Mouse (Mus musculus): ENCODE results near the gene Gtf3c5. TPM values are rescaled to one million over a fixed set of nuclear protein-coding genes. Genes with fewer than 3 reads are reported as not detected.

The Gtf3c5 gene
- polyA plus RNA-seq, 1 experiment: 10.3 TPM

DNA sequence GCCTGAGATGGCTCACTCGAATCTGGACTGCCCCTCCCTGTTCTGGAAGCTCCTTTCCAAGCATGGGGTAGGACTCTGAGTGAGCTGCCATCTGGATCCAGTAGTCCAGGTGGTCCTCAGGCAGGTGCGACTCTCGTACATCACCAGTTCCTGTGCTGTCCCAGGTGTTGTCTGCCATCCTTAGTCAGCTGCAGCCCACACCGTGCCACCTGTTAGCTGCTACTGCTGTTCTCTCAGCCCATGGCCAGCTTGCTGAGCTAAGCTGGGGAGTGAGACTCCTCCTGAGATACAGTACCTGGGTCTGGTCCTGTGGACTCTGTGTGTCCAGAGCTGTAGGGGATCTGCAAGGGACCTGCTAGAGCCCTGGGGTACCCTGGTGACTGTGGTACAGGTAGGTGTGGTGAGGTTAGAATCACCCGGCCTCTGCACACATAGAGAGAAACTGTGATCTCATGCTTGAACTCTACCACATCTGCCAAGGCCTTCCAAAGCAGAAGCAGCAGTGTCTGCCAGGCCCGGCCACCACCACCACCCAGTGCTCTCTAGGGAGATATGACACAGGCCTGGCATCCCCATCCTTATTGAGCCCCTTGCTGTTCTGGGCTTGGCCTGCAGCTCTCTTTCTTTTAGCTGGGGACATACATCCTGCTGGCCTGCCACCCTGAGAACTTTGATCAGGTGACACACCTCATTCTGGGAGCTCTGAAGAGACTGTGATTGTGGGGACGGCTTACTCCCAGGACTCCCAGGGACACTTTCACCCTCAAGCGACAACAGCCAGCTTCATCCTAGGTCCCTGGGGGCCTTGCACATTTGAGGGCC, 45.3 kb downstream of the Gtf3c5 start:
- peak overlapping the region; percentile 44 for H3K4me3 ChIP-seq (replicated peaks)
- peaks cover 81% of the 10 kb centered on the region for H3K4me1 ChIP-seq
- TF ChIP-seq FLI1 (IDR thresholded peaks at IDR 0.05; ENCODE audit: low read length): no peak
- H3K9me3 ChIP-seq: no peaks in the 10 kb centered on the region
- H3K36me3 ChIP-seq (replicated peaks; ENCODE audit: low read length): peaks cover 27% of the 10 kb centered on the region
- H3K27me3 ChIP-seq (replicated peaks): peaks cover 85% of the 10 kb centered on the region

DNA sequence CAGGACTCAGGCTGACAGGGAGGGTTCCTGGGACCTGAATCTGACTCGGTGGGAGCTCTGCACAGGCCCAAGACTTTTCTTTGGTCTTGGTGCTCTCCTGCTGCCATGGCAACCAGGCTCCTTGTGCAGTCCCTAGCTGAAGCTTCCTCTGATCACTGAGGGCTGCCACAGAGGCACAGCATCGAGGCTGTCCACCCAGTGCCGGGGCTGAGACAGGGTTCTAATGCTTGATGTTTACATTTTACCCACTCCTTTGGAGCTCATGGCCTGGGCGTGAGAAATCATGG, 46.0 kb downstream of the Gtf3c5 start:
- Histone ChIP-seq H3K27me3 (replicated peaks) (peaks cover 80% of the 10 kb centered on the region), H3K4me3 (replicated peaks) (no peak overlapping the region), H3K4me1 (peaks cover 87% of the 10 kb centered on the region), H3K36me3 (replicated peaks; ENCODE audit: low read length) (peaks cover 22% of the 10 kb centered on the region), H3K9me3 (no peaks in the 10 kb centered on the region)
- no peak for TF ChIP-seq GATA1 (IDR thresholded peaks at IDR 0.05; ENCODE audit: borderline replicate concordance, low read length)
- no peak for TF ChIP-seq FLI1 (IDR thresholded peaks at IDR 0.05; ENCODE audit: low read length)

DNA sequence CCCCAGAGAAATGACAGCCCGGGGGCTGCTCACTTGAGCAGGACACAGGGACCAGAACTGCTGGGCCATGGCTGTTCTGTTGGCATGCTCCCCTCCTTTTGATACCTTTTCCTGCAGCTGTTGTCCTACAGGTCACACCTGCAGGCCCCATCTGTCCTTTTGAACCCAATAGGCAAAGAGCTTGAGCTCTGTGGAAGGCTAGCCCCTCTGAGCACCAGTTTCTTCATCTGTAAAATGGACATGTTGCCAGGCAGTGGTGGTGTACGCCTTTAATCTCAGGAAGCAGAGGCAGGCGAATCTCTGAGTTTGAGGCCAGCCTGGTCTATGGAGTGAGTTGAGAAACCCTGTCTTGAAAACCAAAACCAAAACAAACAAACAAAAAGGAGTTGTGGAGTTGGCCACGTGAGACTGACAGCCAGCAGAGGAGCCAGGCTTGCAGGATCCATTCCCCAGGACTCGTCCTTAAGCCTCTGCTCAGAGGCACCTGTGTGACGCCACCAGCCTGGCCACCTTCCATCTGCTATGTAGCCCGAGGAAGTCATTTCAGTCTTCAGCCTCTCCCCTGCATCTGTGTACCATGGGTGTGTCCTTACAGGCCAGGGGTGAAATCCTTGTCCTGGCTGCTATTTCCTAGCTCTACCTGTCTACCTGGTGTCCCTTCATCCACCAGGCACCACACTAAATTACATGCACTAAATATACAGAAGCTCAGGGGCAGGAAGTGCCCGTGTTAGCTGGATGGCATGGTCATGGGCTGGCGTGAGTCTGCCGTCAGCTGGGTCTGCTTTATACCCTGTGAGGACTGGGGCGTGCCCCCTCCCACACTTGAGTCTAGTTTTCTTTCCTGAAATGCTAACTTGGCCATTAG, 46.6 kb downstream of the Gtf3c5 start:
- Histone ChIP-seq H3K27me3 (replicated peaks) (peaks cover 74% of the 10 kb centered on the region), H3K9me3 (no peaks in the 10 kb centered on the region), H3K4me1 (peaks cover 93% of the 10 kb centered on the region), H3K4me3 (replicated peaks) (peak overlapping the region; percentile 31), H3K36me3 (replicated peaks; ENCODE audit: low read length) (peaks cover 16% of the 10 kb centered on the region)
- TF ChIP-seq FLI1 (IDR thresholded peaks at IDR 0.05; ENCODE audit: low read length) (no peak), GATA1 (IDR thresholded peaks at IDR 0.05; ENCODE audit: borderline replicate concordance, low read length) (no peak)

GRCm38 (mm10) chr2:28536166-28536565, 47.4 kb downstream of the Gtf3c5 start:
- Histone ChIP-seq H3K27me3 (replicated peaks) (peaks cover 72% of the 10 kb centered on the region), H3K4me1 (peaks cover 96% of the 10 kb centered on the region), H3K9me3 (no peaks in the 10 kb centered on the region), H3K4me3 (replicated peaks) (peak overlapping the region; percentile 40), H3K36me3 (replicated peaks; ENCODE audit: low read length) (peaks cover 9% of the 10 kb centered on the region)
- TF ChIP-seq FLI1 (IDR thresholded peaks at IDR 0.05; ENCODE audit: low read length): no peak
- no peak for TF ChIP-seq GATA1 (IDR thresholded peaks at IDR 0.05; ENCODE audit: borderline replicate concordance, low read length)

DNA sequence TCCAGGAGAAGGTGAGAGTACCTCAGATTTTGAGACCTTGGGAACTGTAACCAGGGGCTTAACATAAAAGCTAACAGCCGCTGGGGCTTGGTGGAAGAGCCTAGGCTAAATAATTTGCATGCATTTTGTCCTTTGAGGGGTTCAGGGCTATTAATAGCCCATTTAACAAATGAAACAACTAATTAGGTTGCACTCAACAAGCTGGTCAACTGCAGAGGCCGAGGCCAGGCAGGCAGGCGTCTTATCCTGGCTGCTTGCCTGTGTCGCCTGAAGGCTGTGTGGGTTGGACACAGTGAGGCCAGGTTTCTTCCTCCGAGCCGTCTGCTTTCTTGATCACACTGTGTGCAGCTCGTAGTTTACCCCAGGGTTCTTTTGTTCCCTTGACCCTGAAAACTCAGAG, 47.9 kb downstream of the Gtf3c5 start:
- TF ChIP-seq GATA1 (IDR thresholded peaks at IDR 0.05; ENCODE audit: borderline replicate concordance, low read length) (no peak), FLI1 (IDR thresholded peaks at IDR 0.05; ENCODE audit: low read length) (no peak)

GRCm38 (mm10) chr2:28535263-28535540, 48.3 kb downstream of the Gtf3c5 start:
- H3K27me3 ChIP-seq (replicated peaks): peaks cover 70% of the 10 kb centered on the region
- H3K9me3 ChIP-seq: no peaks in the 10 kb centered on the region
- TF ChIP-seq GATA1 (IDR thresholded peaks at IDR 0.05; ENCODE audit: borderline replicate concordance, low read length): no peak
- no peak for TF ChIP-seq FLI1 (IDR thresholded peaks at IDR 0.05; ENCODE audit: low read length)
- H3K36me3 ChIP-seq (replicated peaks; ENCODE audit: low read length): peaks cover 4% of the 10 kb centered on the region
- peaks cover 98% of the 10 kb centered on the region for H3K4me1 ChIP-seq
- peak overlapping the region; percentile 92 for H3K4me3 ChIP-seq (replicated peaks)

More for the DNA sequence above, 47.9 kb downstream of the Gtf3c5 start:
- H3K4me3 ChIP-seq (replicated peaks): peak overlapping the region; percentile 92
- peaks cover 98% of the 10 kb centered on the region for H3K4me1 ChIP-seq
- peaks cover 70% of the 10 kb centered on the region for H3K27me3 ChIP-seq (replicated peaks)
- H3K36me3 ChIP-seq (replicated peaks; ENCODE audit: low read length): peaks cover 6% of the 10 kb centered on the region
- H3K9me3 ChIP-seq: no peaks in the 10 kb centered on the region

DNA sequence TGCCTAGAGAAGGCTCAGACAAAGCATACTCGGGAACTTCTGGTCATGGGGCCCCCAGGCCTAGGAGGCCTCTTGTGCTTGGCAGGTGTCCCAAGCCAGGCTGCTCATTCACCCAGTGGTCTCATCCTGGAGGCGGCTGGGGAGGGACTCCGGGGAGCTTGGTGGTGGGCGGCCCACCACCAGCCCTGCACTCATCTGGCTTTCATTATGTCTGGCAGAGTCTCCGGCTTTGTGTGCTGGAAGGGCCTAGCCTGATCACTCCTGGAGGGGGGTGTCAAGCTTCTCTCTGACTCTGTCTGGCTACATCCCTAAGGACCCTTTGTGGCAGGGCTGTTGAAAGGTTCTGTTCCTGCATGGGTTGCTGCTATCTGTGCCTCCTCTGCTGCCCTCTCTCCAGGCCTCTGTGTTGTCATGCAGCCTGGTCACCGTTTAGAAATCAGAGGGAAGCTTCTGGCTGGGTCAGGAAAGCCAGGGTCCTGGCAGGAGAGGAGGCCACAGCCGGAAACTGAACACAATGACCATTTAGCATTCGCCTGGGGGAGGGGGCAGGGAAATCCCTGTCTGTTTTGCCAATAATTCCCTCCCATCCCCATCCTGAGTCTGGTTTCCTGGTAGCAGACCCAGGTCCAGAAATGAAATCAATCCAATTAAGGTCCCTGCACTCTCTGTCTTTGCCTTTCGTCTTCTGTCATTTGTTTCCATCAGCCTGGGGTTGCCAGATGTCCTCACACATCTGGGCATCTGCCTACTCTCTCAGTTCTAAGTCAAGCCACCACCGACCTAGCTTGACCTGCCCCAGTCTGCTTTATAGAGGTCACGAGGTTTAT, 48.9 kb downstream of the Gtf3c5 start:
- TF ChIP-seq GATA1 (IDR thresholded peaks at IDR 0.05; ENCODE audit: borderline replicate concordance, low read length) (no peak), FLI1 (IDR thresholded peaks at IDR 0.05; ENCODE audit: low read length) (no peak)
- peaks cover 98% of the 10 kb centered on the region for H3K4me1 ChIP-seq
- peaks cover 4% of the 10 kb centered on the region for H3K36me3 ChIP-seq (replicated peaks; ENCODE audit: low read length)
- H3K4me3 ChIP-seq (replicated peaks): peak overlapping the region; percentile 92
- no peaks in the 10 kb centered on the region for H3K9me3 ChIP-seq
- peaks cover 70% of the 10 kb centered on the region for H3K27me3 ChIP-seq (replicated peaks)

DNA sequence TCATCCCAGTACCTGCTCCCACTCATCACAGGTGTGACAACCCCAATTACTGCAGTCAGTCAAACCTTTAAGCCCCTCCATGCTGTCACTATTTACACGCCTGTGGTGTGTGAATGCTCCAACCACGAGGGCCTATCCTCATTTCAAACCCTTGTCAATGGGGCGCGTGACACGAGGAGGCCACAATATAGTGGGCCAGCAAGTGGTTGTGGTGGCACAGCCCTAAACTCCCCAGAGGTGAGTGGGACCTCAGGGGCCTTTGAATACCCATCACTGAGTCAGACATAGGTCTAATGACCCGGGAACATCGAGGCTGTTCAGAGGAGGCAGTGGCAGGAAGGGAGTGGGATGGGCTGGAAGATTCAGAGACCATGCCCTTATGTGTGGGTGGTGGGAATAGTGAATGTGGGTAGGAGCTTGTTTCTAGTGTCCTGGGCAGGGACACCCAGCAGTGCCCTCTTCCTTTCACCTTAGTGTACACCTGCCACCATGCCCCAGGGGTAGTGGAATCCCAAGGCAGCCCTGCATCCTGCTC, 49.6 kb downstream of the Gtf3c5 start:
- peaks cover 4% of the 10 kb centered on the region for H3K36me3 ChIP-seq (replicated peaks; ENCODE audit: low read length)
- peaks cover 68% of the 10 kb centered on the region for H3K27me3 ChIP-seq (replicated peaks)
- peaks cover 96% of the 10 kb centered on the region for H3K4me1 ChIP-seq
- H3K9me3 ChIP-seq: no peaks in the 10 kb centered on the region
- TF ChIP-seq FLI1 (IDR thresholded peaks at IDR 0.05; ENCODE audit: low read length) (no peak), GATA1 (IDR thresholded peaks at IDR 0.05; ENCODE audit: borderline replicate concordance, low read length) (no peak)
- H3K4me3 ChIP-seq (replicated peaks): peak overlapping the region; percentile 92

DNA sequence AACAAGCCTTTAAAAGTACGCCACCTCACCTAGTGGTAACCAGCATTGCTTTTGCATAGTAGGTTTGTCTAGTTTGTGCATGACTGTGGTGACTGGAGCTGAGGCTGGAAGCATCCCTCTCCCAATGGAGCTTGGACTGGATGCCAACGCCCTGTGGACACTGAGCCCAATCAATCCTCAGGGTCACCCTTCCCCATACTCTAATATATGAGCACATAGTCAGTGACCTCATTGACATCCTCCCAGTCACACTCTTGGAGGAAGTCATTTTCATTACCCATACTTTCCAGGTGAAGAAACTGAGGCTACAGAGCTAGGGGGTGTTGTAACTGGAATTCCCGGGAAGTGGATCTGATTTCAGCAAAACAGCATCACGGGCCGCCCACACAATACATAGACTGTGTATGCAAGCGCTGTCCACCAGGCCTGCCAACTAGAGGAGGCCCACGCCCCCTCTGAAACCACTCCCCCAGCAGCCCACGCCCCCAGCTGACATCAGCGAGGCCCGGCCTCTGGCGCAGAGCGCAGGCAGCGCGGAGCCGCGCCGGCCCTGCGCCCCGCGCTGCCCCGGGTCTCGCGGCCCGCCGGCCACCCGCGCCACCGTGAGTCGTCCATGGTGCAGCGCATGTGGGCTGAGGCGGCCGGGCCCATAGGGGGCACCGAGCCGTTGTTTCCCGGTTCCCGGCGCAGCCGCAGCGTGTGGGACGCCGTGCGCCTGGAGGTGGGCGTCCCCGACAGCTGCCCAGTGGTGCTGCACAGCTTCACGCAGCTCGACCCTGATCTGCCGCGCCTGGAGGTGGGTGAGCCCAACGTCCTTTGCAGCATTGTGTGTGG, 50.4 kb downstream of the Gtf3c5 start:
- no peak for TF ChIP-seq GATA1 (IDR thresholded peaks at IDR 0.05; ENCODE audit: borderline replicate concordance, low read length)
- TF ChIP-seq FLI1 (IDR thresholded peaks at IDR 0.05; ENCODE audit: low read length): no peak
- Histone ChIP-seq H3K36me3 (replicated peaks; ENCODE audit: low read length) (no peaks in the 10 kb centered on the region), H3K4me3 (replicated peaks) (peak overlapping the region; percentile 92), H3K27me3 (replicated peaks) (peaks cover 65% of the 10 kb centered on the region), H3K4me1 (peaks cover 95% of the 10 kb centered on the region), H3K9me3 (no peaks in the 10 kb centered on the region)

Measured in megakaryocyte, embryonic 14.5 days (primary cell).